Mouse (Mus musculus) heart, postnatal 4 days (tissue): Measurements from ENCODE around the gene Otoa. TPM values are rescaled to one million over a fixed set of nuclear protein-coding genes. Genes with fewer than 3 reads are reported as not detected.

Source experiments
- DNase-seq: peaks from one replicate; pipeline ENCODE4 v3.0.0; 2021
- total RNA-seq, 2 experiments: library from RNA; stranded (reverse); gene quantifications; 2 replicates each; pipeline ENCODE4 v1.2.3; 2021

Gene Otoa
- 1 to 10 TPM; 5.0 to 5.5 TPM for total RNA-seq

DNA sequence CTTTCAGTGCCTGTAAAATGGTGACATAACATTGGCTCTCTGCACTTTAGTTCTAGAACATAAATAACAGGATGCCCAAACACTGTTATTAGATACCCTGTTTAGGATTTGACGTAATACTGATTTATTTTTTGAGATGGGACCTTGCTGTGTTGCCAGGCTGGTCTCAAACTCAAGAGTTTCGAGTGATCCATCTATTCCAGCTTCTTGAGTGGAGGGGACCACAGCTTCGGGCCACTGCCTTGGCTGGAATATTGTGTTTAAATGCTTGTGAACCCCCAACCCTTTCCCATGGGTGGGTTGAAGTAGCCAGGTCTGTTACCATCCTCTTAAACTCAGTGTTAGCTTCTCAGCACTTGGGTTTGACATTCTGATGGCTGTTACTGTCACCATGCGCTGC lies at the start of gene Otoa:
Gene Otoa (plus strand): TSS at position 301 of the 400 bp plus-strand sequence.
- DNase-seq = no peak

DNA sequence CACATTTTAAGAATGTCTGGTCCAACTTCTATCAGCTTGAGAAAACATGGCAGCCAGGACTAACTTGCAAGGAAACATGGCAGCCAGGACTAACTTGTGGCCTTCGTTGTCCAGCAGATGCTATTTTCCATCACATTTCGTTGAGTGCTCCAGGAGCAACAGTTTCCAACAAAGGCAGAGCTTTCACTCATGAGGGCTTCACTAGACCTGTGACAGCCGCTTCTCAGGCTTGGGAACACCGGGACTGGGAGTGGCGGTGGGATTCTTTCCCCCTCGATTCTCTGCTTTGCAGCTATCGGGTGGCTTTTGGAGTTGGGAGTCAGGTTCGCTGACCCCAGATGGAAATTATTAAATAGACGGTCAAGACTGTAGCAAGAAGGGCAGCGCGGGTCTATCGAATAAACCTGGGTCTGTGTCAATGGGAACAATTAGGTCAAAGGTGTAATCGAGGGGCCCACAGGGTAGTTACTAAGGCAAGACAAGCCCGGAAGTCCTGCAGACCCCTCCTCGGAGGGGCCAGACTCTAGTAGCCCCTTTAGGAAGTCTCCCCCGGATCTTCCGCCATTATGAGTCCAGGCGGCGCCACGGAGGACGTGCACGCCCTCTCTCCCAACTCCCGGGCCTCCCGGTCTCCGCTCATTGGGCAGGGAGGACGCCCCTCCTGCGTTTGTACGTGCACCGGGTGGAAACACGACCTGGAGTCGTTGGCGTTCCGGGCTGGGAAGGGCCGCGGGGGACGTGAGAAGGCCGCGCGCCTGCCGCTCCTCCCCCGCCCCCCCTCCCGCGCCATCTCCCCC lies 47.4 kb upstream of the Otoa start, which contains the start of gene Mettl9:
Gene Mettl9 (plus strand): TSS at position 590 of the 797 bp plus-strand sequence.
- DNase-seq = peak; percentile 98

DNA sequence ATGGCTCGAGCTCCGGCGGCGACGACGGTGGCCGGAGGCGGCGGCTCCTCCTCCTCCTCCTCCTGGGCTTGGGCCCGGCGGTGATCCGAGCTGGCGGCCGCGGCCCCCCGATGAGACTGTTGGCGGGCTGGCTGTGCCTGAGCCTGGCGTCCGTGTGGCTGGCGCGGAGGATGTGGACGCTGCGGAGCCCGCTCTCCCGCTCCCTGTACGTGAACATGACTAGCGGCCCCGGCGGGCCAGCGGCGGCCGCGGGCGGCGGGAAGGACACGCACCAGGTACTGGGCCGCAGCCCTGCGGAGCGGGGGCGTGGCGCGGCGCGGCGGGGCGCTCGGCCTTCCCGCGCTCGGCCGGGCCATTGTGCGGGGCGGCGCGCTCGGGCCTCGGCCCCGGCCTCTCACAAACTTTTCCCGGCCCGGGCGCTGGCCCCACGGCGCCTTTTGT lies 46.7 kb upstream of the Otoa start:
- no peak for DNase-seq

DNA sequence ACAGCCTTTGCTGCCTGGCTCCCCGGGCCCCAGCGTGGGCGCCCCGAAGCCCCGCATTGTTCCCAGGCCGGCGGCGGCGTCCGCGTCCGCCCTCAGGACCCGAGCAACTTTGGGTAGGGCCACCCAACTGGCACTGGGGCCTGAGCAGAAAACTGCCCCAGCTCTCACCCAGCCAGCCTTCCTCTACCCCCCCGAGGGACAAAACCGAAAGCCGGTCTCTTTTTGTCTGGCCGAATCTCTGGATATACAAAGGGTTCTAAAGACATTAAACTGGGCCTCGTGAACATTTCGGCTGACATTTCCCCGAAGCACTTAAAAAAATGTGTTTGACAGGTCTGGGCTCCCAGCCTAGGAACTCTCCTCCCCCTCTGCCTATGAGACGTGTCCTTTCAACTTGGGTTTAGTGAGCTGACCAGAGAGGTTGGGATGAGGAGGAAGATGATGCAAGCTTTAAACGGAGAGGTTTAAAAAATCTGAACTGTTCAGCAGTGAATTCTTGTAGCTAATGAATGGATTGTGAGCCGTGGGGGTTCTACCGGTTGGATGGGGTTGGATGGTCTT lies 46.2 kb upstream of the Otoa start:
- DNase-seq = peak; percentile 47

DNA sequence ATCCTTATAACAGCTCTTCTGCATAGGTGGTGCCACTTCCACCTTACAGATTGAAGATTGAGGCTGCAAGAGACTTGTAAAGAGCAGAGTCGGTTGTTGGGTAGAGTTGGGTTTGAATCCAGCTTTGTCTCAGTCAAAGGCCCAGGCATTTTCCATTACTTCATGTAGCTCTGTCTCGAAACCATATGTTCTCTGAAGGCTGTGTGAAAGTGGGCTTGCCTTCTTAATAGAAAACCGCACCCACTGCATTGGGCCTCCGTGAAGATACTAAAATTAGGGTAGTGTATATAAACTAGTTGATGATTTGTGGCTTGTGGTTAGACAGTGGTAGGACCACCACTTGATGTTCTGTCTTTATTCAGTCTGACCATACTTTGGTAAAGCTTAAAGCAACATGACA lies 40.9 kb upstream of the Otoa start:
- DNase-seq = no peak

DNA sequence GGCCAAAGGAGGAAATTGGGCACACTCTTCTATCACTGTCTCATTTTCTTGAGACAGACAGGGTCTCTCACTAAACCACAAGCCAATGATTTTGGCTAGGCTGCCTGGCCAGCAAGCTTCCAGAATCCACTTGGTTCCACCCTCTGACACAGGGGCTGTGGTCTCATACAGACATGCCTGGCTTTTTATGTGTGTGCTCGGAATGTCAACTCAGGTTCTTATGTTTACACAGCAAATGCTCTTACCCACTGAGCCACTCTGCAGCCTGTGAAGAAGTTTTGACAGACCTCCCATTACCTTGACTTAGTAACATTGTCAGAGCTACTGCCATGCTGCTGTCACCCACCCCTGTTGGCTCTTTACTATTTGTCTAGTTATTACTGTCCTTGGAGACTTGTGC lies 39.5 kb upstream of the Otoa start:
- no peak for DNase-seq

DNA sequence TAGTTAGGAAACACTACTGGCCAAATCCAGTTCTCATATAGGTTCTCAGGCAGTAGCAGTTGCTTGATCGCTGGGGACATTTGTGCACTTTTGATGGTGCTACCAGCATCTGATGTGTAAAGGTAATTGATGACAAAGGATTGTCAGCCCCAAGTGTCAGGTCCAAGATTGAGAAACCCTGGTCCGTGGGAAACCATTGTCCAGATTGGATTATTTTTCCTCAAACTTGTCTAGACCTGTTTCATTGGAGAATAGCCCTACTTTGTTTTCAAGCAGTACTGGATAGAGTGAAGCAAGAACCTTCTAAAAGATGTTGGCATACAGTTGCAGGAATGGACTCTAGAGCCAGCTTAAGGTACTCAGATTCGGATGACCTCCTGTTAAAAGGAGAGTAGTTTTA lies 38.4 kb upstream of the Otoa start:
- DNase-seq = no peak

DNA sequence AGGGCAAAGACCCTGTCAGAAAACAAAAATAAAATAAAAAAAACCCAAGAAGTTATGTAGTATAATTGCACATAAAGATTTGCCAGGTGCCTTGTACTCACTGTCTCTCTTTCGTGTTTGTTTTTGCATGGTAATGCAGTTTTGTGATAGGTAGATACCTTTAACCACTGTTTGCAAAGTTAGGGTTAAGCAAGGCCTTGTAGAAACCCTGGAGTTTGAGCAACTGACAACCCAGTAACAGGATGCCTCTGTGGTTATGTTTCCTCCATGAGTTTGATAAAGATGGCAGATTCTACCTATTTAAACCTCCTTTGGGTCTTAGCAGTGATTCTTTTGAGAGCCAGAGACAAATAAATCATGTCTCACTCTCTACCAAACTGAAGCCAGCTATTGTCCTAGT lies 37.9 kb upstream of the Otoa start:
- DNase-seq = no peak

DNA sequence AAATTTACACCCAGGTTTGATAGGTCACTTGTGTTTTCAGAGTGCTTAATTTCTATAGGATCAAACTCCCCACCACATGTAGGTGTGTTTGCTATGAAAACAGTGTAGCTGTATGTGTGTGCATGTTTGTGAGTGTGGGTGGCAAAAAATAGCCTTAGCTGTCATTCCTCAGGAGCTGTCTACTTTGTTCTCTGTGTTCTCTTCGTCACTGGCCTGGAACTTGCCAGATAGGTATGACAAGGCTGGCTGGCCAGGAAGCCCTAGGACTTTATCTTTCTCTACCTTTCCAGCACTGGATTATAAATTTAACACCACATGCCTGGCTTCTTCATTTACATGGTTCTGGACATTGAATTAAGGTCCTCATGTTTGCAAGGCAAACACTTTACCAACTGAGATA lies 37.2 kb upstream of the Otoa start:
- DNase-seq = peak; percentile 26

DNA sequence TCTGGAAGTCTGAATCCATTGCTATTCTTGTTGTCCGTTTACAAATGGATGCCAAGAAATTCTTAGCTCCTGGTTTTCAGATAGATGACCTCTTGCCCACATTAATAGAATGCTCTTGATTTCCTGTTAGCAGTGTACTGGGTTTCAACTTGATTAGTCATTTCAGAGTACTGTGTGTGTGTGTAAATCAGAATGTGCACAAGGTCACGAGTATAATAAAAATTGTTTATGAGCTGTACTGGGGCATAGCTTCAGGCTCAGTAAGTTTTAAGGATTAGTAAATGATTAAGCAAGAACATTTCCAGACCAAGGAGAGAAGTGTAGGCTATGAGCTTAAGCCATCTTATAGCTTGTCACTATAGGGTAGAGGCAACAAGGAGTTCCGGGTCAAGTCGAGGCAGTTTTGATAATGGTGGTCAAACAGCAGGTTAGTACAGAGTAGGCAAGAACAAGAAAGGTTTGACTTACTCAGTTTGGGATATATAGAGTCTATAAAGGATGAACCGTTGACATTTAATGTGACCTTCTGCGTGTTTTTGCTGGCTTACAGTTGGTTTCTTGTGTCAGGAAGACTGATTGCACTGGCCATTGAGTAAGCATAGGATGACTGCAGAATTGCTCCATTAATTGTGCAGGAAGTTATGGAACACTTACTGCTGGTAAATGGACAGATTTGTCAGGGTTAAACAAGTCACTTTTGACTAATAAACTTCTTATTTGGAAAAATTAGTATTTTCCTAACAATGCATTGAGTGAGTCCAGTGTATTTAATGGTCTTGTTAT lies 35.6 kb upstream of the Otoa start:
- no peak for DNase-seq

DNA sequence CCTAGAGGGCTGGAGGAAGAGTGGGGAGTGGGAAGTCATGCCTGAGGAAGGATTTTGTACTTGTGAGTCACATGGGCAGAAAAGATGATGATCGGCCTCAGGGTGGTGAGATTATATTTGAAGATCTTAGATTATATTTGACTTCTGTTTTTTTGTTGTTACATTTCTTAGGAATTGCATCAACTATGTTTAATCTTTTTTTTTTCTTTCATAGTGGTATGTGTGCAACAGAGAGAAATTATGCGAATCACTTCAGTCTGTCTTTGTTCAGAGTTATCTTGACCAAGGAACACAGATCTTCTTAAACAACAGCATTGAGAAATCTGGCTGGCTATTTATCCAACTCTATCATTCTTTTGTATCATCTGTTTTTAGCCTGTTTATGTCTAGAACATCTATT lies 33.8 kb upstream of the Otoa start:
- no peak for DNase-seq

DNA sequence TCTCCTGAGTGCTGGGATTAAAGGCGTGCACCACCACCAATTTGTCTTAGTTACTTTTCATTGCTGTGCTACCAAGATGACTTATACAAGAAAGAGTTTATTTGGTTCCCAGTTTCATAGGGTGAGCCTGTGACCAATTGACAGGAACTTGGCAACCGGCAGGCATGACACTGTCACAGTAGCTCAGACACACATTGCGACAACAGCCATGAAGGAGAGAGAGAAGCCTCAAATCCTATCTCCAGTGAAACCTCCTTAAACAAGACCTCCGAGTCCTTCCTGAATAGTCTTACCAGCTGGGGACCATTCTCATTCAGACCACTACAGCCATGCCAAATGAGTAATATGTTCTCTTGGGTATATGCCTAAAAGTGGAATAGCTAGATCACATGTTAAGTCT lies 28.4 kb upstream of the Otoa start:
- no peak for DNase-seq

DNA sequence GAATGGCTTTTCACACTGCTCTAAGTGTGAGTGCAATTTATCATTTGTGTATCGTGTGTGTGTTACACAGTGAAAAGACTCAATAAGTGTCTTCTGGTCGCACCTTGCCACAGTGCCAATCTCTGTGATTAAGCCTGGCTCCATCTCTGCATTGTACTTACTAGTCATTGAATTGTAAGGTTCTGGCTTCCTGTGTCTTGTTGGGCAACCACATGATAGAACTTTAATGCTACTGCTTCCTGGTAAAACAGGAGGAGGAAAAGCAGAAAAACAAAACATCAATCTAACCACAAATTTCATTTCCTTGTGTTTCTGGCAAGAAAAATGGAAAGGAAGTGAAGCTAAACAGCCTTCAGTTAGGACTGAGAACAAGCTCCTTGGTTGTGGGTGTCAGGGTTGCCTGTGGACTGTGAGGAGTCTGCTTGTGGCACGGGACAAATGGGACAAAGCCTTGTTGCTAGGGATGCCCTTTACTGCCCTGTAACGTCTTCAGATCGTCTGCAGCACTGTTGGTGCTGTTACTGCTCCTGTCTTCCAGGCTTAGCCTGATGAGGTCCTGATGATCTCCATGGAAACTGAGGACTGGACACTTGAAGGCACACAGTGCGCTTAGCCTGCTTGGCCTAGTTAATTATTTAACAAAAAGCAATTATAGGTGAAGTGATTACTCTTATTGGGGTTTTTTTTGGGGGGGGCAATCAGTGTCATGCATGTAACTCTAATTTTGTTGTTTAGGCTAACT lies 21.8 kb upstream of the Otoa start:
- no peak for DNase-seq

DNA sequence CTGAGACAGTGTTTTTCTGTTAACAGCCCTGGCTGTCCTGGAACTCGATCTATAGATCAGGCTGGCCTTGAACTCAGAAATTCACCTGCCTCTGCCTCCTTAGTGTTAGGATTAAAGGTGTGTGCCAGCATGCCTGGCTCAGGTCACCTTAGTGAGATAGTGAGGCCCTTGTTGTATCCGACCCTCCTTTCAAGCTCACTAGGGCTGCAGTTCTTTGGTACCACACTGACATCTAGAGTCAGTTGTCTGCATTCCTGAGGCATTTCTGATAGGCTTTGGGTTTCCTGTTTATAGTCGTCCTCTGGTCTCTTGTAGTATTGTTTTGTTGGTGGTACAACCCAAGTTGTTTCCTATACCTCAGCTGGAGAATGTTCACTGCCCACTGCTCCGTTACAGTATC lies 17.1 kb upstream of the Otoa start:
- peak; percentile 31 for DNase-seq

DNA sequence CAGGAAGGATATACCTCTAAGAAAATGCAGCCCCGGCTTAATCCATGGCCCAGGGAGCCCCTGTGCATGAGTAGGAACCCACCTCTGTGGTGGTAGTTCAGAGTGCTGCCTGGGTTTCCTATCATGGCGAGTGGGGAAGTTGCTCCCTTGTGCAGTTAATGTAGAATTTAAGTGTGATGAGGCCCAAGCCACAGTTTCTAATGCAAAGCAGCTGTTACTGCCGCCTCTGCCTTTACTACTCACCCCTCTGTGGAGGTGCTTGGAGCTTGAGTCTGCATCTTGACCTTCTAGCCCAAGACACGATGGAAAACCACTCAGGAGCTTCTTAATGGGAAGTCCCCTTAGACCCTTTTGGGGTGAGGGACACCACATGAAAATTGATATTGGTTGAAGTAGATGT lies 10.2 kb upstream of the Otoa start:
- DNase-seq = no peak

DNA sequence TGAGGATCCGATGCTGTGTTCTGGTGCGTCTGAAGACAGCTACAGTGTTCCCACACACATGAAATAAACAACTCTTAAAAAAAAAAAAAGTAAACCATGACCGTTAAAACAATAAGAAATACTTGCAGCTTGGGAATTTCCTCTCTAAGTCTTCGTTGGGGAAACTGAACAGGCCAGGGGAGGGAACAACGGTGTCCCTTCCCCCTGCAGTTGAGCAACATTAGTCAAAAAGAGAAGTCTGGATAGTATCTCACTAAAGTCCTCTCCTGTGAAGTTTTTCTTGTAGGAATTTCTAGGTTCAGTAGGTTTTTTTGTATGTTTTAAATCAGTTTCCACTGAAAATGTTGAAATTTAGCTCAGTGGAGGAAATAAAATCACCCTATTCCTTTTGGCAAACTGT lies 8.9 kb upstream of the Otoa start:
- DNase-seq = no peak

DNA sequence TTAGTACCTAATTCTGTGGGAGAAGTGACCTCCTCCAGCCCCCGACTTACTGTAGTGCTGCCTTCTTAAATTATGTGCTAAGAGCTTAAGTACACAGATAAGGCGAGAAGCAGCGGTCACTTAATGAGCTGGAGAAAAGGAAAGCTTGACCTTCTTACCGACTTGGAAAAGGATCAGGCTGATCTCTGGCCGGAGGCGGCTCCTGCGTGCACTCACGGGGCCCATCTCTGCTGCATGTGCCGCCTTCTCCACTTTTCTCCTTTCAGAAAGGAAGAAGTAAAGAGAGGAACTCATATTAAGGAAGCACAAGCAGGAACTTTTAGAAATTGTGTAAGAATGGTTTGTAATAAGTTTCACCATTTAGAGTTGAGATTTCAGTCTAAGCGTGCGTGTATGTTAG lies 7.2 kb upstream of the Otoa start, which contains the start of gene Igsf6:
Gene Igsf6 (minus strand): TSS at position 292 of the 400 bp plus-strand sequence.
- no peak for DNase-seq

DNA sequence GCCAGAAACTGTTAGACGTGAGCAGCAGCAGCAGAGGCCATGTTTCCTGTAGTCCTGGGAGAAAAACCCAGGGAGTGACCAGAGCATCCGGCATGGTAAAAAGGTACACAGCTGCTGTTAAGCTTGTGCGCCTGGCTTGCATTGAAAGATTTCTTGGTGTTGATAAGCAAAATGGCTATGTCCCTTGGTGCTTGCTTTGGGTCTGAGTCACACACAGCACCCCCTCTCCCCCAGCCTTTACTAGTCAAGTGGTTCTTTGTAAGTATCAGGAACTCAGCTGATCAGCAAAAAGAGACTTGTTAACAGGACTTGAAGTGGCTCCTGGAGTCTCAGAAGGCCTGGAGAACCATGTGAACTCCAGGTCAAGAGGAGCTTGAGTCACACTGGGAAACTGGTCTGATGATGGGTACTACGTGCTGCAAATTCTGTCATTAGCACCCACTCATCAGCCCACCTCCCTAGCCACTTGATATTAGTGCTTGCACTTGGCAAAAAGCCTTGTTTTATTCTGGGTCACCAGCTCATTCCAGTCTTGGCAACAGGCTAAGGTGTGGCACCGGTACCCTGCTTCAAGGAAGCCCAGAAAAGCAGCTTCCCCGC lies 6.5 kb upstream of the Otoa start:
- peak; percentile 26 for DNase-seq

DNA sequence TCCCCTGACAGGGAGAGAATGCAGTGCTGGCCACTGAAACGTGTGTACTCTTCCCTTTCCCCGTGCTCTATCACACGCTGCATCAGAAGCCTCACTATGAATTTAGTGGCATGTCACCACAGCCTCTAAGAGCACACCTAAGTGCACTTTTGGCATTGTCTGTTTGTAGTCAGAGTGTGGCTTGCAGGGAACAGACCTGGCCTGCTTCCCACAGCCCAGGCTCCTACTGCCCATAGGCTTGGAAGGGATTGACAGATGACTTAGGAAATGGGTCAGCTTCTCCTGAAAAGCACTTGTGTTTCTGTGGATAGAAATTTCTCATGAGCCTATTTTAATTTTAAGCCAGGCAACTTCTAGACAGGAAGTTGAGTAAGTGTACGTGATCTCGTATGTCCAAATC lies 6.0 kb upstream of the Otoa start:
- DNase-seq = peak; percentile 21

DNA sequence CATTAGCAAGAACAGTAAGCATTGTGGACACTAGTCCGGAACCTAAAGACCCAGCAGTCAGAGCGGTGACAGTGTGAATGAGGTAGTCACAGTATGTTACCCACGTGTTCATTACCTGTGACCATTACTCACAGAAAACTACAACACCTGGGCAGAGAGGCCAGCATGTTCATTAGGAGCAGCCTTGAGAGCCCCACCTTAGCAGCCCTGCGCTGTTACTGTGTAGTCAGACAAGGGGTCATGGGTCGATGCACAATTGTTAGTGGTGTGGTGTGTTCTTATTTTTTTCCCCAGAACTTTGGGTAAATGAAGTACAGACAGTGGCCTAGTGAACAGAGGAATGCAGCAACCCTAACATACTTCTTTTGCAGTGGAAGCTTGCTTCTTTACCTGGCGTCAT lies 4.1 kb upstream of the Otoa start:
- no peak for DNase-seq

DNA sequence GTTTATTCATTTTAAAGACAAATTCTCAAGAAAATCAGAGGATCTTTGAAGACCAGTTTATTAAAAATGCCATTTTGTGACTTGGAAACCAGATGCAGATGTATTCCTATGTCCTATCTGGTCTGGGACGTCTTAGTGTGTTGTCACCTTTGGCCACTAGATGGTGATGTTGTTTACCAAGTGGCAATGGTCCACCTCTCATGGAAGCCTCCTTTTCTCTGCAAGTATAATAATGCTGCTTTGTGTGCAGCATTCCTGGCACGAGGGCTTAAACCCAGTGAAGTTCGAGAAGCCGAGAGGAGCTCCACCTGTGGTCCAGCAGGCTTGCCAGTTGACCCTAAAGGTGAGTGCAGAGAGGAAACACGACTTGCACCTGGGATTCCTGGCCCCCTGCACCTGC lies 3.6 kb upstream of the Otoa start:
- DNase-seq = peak; percentile 84

DNA sequence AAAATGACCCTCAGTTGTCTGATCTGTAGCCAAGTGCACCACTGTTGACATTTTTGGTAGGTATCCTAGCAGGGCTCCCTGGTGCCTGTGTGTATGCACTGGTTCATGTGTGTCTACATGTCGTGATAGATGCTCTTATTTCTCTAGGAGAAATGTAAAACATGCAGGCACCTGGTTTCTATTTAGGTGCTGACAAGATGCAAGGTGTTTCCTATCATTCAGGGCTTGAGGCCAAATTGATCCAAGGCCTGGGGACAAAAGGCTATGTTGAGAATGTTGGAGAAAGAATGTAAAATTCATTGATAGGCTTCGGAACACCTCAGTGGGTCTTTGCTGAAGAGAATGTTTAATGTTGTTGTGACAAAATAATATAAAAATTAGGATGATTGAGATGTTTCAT lies 366 bp downstream of the Otoa start:
- no peak for DNase-seq
